Mouse (Mus musculus) lung, postnatal 0 days (tissue): ENCODE measurements around the gene Kif26a.

Experiments used
- CTCF ChIP-seq: IDR thresholded peaks from 2 replicates; pipeline ENCODE4 v1.5.1; 2016; ENCODE audit warnings: antibody characterized with exemption, mild to moderate bottlenecking
- EP300 ChIP-seq: IDR thresholded peaks from 2 replicates; pipeline ENCODE4 v1.6.1; 2016; ENCODE audit warnings: antibody characterized with exemption, mild to moderate bottlenecking, control low read depth

- no peak for TF ChIP-seq CTCF
- TF ChIP-seq EP300, result no peak
These were observed 1.5 kb upstream of the Kif26a start for GRCm38 (mm10) chr12:112144377-112145115.
